ENCODE assay signal across 13 mouse cellular contexts in genomic region chr12:90061312-90061711, GRCm38 (mm10).
A peak's percentile ranks its signal among the peaks of the same experiment; 100 is the strongest.
DNase-seq lines count a peak whose midpoint lies in the region; ATAC-seq and TF ChIP-seq lines count a peak whose summit lies in the region.
"Had no signal": no experiment of that assay in that cellular context is flagged by ENCODE, and none has a peak within 500 bp of the region (broad histone marks: within the 10 kb centered on the region; RNA-seq: fewer than 3 reads in every experiment).

No protein-coding gene starts in this region.

- no peaks in the 10 kb centered on the region for H3K36me3 ChIP-seq in intestine, embryonic 14.5 days (ENCODE audit: control insufficient read depth, insufficient read depth, low read length)
- H3K36me3 ChIP-seq in intestine, postnatal 0 days (ENCODE audit: control insufficient read depth, insufficient read depth) = no peaks in the 10 kb centered on the region
- no peaks in the 10 kb centered on the region for H3K36me3 ChIP-seq in midbrain, embryonic 13.5 days
- H3K36me3 ChIP-seq in midbrain, embryonic 15.5 days (replicated peaks) = no peaks in the 10 kb centered on the region
- no peaks in the 10 kb centered on the region for H3K36me3 ChIP-seq in hindbrain, postnatal 0 days (ENCODE audit: insufficient read depth, low read length)
- no peaks in the 10 kb centered on the region for H3K36me3 ChIP-seq in stomach, embryonic 15.5 days
- H3K36me3 ChIP-seq: embryonic facial prominence, embryonic 15.5 days had no signal

- DNase-seq in intestine, embryonic 14.5 days (ENCODE audit: low spot score) = no peak
- no peak for DNase-seq in hindbrain, postnatal 0 days (ENCODE audit: low spot score)
- DNase-seq: cerebellum, adult 9-11 months; heart, postnatal 36 days; lung, postnatal 4 days had no signal

- peak; percentile 43; the same call in 1 of the 2 replicates for ATAC-seq in intestine, embryonic 14.5 days (replicated peaks; ENCODE audit: low FRiP score, low TSS enrichment, low read depth)
- no peak for ATAC-seq in intestine, postnatal 0 days
- ATAC-seq in midbrain, embryonic 13.5 days = peak; percentile 20; the same call in 1 of the 2 replicates
- no peak for ATAC-seq in midbrain, embryonic 15.5 days (replicated peaks)
- ATAC-seq in hindbrain, postnatal 0 days = 0 out of 2 replicates have a peak, but pooled peaks have one; percentile 29
- ATAC-seq in stomach, embryonic 15.5 days (ENCODE audit: insufficient read depth, low FRiP score, low read depth) = peak; percentile 47; the same call in 1 of the 2 replicates
- ATAC-seq in CD4-positive, CD25-positive, alpha-beta regulatory T cell, adult 4 months = no peak
- ATAC-seq: forebrain, embryonic 16.5 days had no signal

- H3K4me2 ChIP-seq in intestine, embryonic 14.5 days (ENCODE audit: low read length) = no peak overlapping the region
- H3K4me2 ChIP-seq in intestine, postnatal 0 days (replicated peaks; ENCODE audit: low read depth) = no peak overlapping the region
- no peak overlapping the region for H3K4me2 ChIP-seq in midbrain, embryonic 13.5 days (replicated peaks)
- no peak overlapping the region for H3K4me2 ChIP-seq in midbrain, embryonic 15.5 days
- no peak overlapping the region for H3K4me2 ChIP-seq in hindbrain, postnatal 0 days (ENCODE audit: low read depth, low read length)
- H3K4me2 ChIP-seq in stomach, embryonic 15.5 days = no peak overlapping the region
- H3K4me2 ChIP-seq: embryonic facial prominence, embryonic 15.5 days; liver, embryonic 11.5 days had no signal

- no peaks in the 10 kb centered on the region for H3K27me3 ChIP-seq in intestine, embryonic 14.5 days (replicated peaks; ENCODE audit: control insufficient read depth, insufficient read depth, low read length)
- no peaks in the 10 kb centered on the region for H3K27me3 ChIP-seq in intestine, postnatal 0 days (replicated peaks; ENCODE audit: control insufficient read depth, insufficient read depth, low read length)
- H3K27me3 ChIP-seq in midbrain, embryonic 13.5 days = no peaks in the 10 kb centered on the region
- H3K27me3 ChIP-seq in midbrain, embryonic 15.5 days (replicated peaks) = no peaks in the 10 kb centered on the region
- no peaks in the 10 kb centered on the region for H3K27me3 ChIP-seq in hindbrain, postnatal 0 days (ENCODE audit: insufficient read depth, low read length)
- no peaks in the 10 kb centered on the region for H3K27me3 ChIP-seq in stomach, embryonic 15.5 days (replicated peaks)
- H3K27me3 ChIP-seq: embryonic facial prominence, embryonic 15.5 days had no signal

- 15% methylated on average over 3 of the region's 3 CpGs for WGBS in intestine, embryonic 14.5 days
- 18% methylated on average over 3 of the region's 3 CpGs for WGBS in intestine, postnatal 0 days
- 56% methylated on average over 3 of the region's 3 CpGs for WGBS in midbrain, embryonic 13.5 days
- 55% methylated on average over 3 of the region's 3 CpGs for WGBS in midbrain, embryonic 15.5 days
- WGBS in hindbrain, postnatal 0 days = 38% methylated on average over 3 of the region's 3 CpGs
- 25% methylated on average over 3 of the region's 3 CpGs for WGBS in stomach, embryonic 15.5 days

- H3K4me3 ChIP-seq in intestine, embryonic 14.5 days (ENCODE audit: low read depth, low read length) = no peak overlapping the region
- H3K4me3 ChIP-seq in intestine, postnatal 0 days (ENCODE audit: low read depth, low read length) = no peak overlapping the region
- H3K4me3 ChIP-seq in midbrain, embryonic 13.5 days (replicated peaks) = no peak overlapping the region
- no peak overlapping the region for H3K4me3 ChIP-seq in midbrain, embryonic 15.5 days
- H3K4me3 ChIP-seq in hindbrain, postnatal 0 days (ENCODE audit: low read length) = no peak overlapping the region
- no peak overlapping the region for H3K4me3 ChIP-seq in stomach, embryonic 15.5 days (replicated peaks)
- H3K4me3 ChIP-seq: embryonic facial prominence, embryonic 15.5 days had no signal

- H3K4me1 ChIP-seq in intestine, embryonic 14.5 days (replicated peaks; ENCODE audit: control insufficient read depth, insufficient read depth, low read length) = no peaks in the 10 kb centered on the region
- H3K4me1 ChIP-seq in intestine, postnatal 0 days (replicated peaks; ENCODE audit: control insufficient read depth, insufficient read depth, low read length) = no peaks in the 10 kb centered on the region
- peaks cover 4% of the 10 kb centered on the region; the same call in 1 of the 2 replicates for H3K4me1 ChIP-seq in midbrain, embryonic 13.5 days (replicated peaks)
- peaks cover 3% of the 10 kb centered on the region; the same call in 1 of the 2 replicates for H3K4me1 ChIP-seq in midbrain, embryonic 15.5 days
- H3K4me1 ChIP-seq in hindbrain, postnatal 0 days (ENCODE audit: insufficient read depth, low read length) = no peaks in the 10 kb centered on the region
- H3K4me1 ChIP-seq in stomach, embryonic 15.5 days = no peaks in the 10 kb centered on the region
- H3K4me1 ChIP-seq: embryonic facial prominence, embryonic 15.5 days had no signal

- no peak overlapping the region for H3K9ac ChIP-seq in intestine, embryonic 14.5 days (ENCODE audit: low read length)
- H3K9ac ChIP-seq in intestine, postnatal 0 days (ENCODE audit: low read depth, low read length) = no peak overlapping the region
- H3K9ac ChIP-seq in midbrain, embryonic 13.5 days (replicated peaks) = no peak overlapping the region
- no peak overlapping the region for H3K9ac ChIP-seq in midbrain, embryonic 15.5 days
- H3K9ac ChIP-seq in hindbrain, postnatal 0 days (replicated peaks; ENCODE audit: low read length) = no peak overlapping the region
- H3K9ac ChIP-seq in stomach, embryonic 15.5 days = no peak overlapping the region
- H3K9ac ChIP-seq: embryonic facial prominence, embryonic 15.5 days had no signal

- H3K27ac ChIP-seq in intestine, embryonic 14.5 days (ENCODE audit: low read depth) = no peak overlapping the region
- H3K27ac ChIP-seq in intestine, postnatal 0 days (ENCODE audit: low read depth, low read length) = no peak overlapping the region
- no peak overlapping the region; the same call in 1 of the 2 replicates for H3K27ac ChIP-seq in midbrain, embryonic 13.5 days
- H3K27ac ChIP-seq in midbrain, embryonic 15.5 days = no peak overlapping the region
- H3K27ac ChIP-seq in hindbrain, postnatal 0 days = no peak overlapping the region
- no peak overlapping the region; the same call in 1 of the 2 replicates for H3K27ac ChIP-seq in stomach, embryonic 15.5 days
- H3K27ac ChIP-seq: embryonic facial prominence, embryonic 15.5 days had no signal

- TF ChIP-seq CTCF in intestine, postnatal 0 days (IDR thresholded peaks at IDR 0.05; ENCODE audit: low read depth) = no peak
- no peak for TF ChIP-seq CTCF in hindbrain, postnatal 0 days (IDR thresholded peaks at IDR 0.05; ENCODE audit: low read depth)

- H3K9me3 ChIP-seq in intestine, embryonic 14.5 days (ENCODE audit: control insufficient read depth, low read length) = no peaks in the 10 kb centered on the region
- no peaks in the 10 kb centered on the region for H3K9me3 ChIP-seq in intestine, postnatal 0 days (ENCODE audit: control insufficient read depth)
- H3K9me3 ChIP-seq in midbrain, embryonic 13.5 days = no peaks in the 10 kb centered on the region
- no peaks in the 10 kb centered on the region for H3K9me3 ChIP-seq in midbrain, embryonic 15.5 days
- no peaks in the 10 kb centered on the region for H3K9me3 ChIP-seq in hindbrain, postnatal 0 days (ENCODE audit: low read length)
- no peaks in the 10 kb centered on the region for H3K9me3 ChIP-seq in stomach, embryonic 15.5 days
- H3K9me3 ChIP-seq: embryonic facial prominence, embryonic 15.5 days had no signal

Comparison
In these comparisons a context has a peak if more than half of its experiments do, and no peak if none do; other contexts are left out.
1. ATAC-seq: peak in intestine, embryonic 14.5 days (single experiment), midbrain, embryonic 13.5 days (single experiment), hindbrain, postnatal 0 days (single experiment) and stomach, embryonic 15.5 days (single experiment); none in intestine, postnatal 0 days (single experiment), midbrain, embryonic 15.5 days (single experiment) and CD4-positive, CD25-positive, alpha-beta regulatory T cell, adult 4 months (single experiment).